14 mouse cellular contexts compared by ENCODE assay signal in genomic region chr3:56433495-56433894, GRCm38 (mm10).
A peak's percentile ranks its signal among the peaks of the same experiment; 100 is the strongest.
DNase-seq lines count a peak whose midpoint lies in the region; ATAC-seq lines count a peak whose summit lies in the region.
"Had no signal": no experiment of that assay in that cellular context is flagged by ENCODE, and none has a peak within 500 bp of the region (broad histone marks: within the 10 kb centered on the region; RNA-seq: fewer than 3 reads in every experiment).

No protein-coding gene starts in this region.

- H3K4me2 ChIP-seq in hindbrain, embryonic 16.5 days (ENCODE audit: low read length) = no peak overlapping the region
- no peak overlapping the region for H3K4me2 ChIP-seq in hindbrain, embryonic 13.5 days
- H3K4me2 ChIP-seq: liver, embryonic 15.5 days; midbrain, embryonic 15.5 days had no signal

- H3K4me3 ChIP-seq in hindbrain, embryonic 16.5 days (ENCODE audit: low read length) = no peak overlapping the region
- no peak overlapping the region for H3K4me3 ChIP-seq in hindbrain, embryonic 13.5 days
- H3K4me3 ChIP-seq: erythroblast, embryonic 14.5 days; heart, adult 2 months; liver, embryonic 15.5 days; midbrain, embryonic 15.5 days had no signal

- peak; percentile 31 for DNase-seq in adrenal gland, postnatal 10 days
- DNase-seq in adrenal gland, adult 2 months = no peak
- peak; percentile 16 for DNase-seq in cerebellum, adult 8-10 months
- DNase-seq in heart, postnatal 4 days = peak; percentile 33
- DNase-seq in frontal cortex, postnatal 25 days (ENCODE audit: low spot score in 2 of 2) = no peak
- DNase-seq: kidney, postnatal 36 days had no signal

- peak; percentile 44; the same call in 1 of the 2 replicates for ATAC-seq in hindbrain, embryonic 16.5 days
- no peak for ATAC-seq in hindbrain, embryonic 13.5 days (ENCODE audit: low FRiP score)
- ATAC-seq in CD4-positive, CD25-positive, alpha-beta regulatory T cell, adult 4 months = no peak
- ATAC-seq: inflammation-experienced regulatory T-cells, adult 6 months; midbrain, embryonic 15.5 days had no signal

- no peaks in the 10 kb centered on the region for H3K27me3 ChIP-seq in hindbrain, embryonic 16.5 days (replicated peaks; ENCODE audit: control insufficient read depth, insufficient read depth, low read length)
- H3K27me3 ChIP-seq in hindbrain, embryonic 13.5 days = no peaks in the 10 kb centered on the region
- H3K27me3 ChIP-seq: liver, embryonic 15.5 days; midbrain, embryonic 15.5 days had no signal

- 38% methylated on average over 1 of the region's 1 CpGs for WGBS in hindbrain, embryonic 16.5 days
- WGBS in hindbrain, embryonic 13.5 days = 78% methylated on average over 1 of the region's 1 CpGs

- peaks cover 2% of the 10 kb centered on the region; the same call in 1 of the 2 replicates for H3K4me1 ChIP-seq in hindbrain, embryonic 16.5 days (ENCODE audit: control insufficient read depth, insufficient read depth, low read depth, low read length)
- peaks cover 13% of the 10 kb centered on the region for H3K4me1 ChIP-seq in hindbrain, embryonic 13.5 days (replicated peaks)
- H3K4me1 ChIP-seq: liver, embryonic 15.5 days had no signal

- H3K9me3 ChIP-seq in hindbrain, embryonic 16.5 days (ENCODE audit: control insufficient read depth, low read length) = no peaks in the 10 kb centered on the region
- no peaks in the 10 kb centered on the region for H3K9me3 ChIP-seq in hindbrain, embryonic 13.5 days
- H3K9me3 ChIP-seq: liver, embryonic 15.5 days; midbrain, embryonic 15.5 days had no signal

- H3K27ac ChIP-seq in hindbrain, embryonic 16.5 days (ENCODE audit: low read depth, low read length) = no peak overlapping the region
- no peak overlapping the region for H3K27ac ChIP-seq in hindbrain, embryonic 13.5 days
- H3K27ac ChIP-seq: heart, adult 2 months; liver, embryonic 15.5 days; midbrain, embryonic 15.5 days had no signal

- H3K9ac ChIP-seq in hindbrain, embryonic 16.5 days (ENCODE audit: low read depth, low read length) = no peak overlapping the region
- H3K9ac ChIP-seq in hindbrain, embryonic 13.5 days = no peak overlapping the region
- H3K9ac ChIP-seq: liver, embryonic 15.5 days; midbrain, embryonic 15.5 days had no signal

- H3K36me3 ChIP-seq in hindbrain, embryonic 16.5 days (ENCODE audit: control insufficient read depth, insufficient read depth, low read length) = no peaks in the 10 kb centered on the region
- H3K36me3 ChIP-seq in hindbrain, embryonic 13.5 days = no peaks in the 10 kb centered on the region
- H3K36me3 ChIP-seq: liver, embryonic 15.5 days; midbrain, embryonic 15.5 days had no signal

Comparison
In these comparisons a context has a peak if more than half of its experiments do, and no peak if none do; other contexts are left out.
1. DNase-seq: peak in adrenal gland, postnatal 10 days (single experiment), cerebellum, adult 8-10 months (single experiment) and heart, postnatal 4 days (single experiment); none in adrenal gland, adult 2 months (single experiment) and frontal cortex, postnatal 25 days (0 of 2).